Mouse (Mus musculus): ENCODE data around the gene Ppp5c.

Ppp5c gene

GRCm38 (mm10) chr7:17011909-17012590 lies 15.7 kb downstream of the Ppp5c start:
- peak; percentile 58 for DNase-seq

- no peak for DNase-seq
Observed at GRCm38 (mm10) chr7:17010010-17010347, 17.7 kb downstream of the Ppp5c start.

DNA sequence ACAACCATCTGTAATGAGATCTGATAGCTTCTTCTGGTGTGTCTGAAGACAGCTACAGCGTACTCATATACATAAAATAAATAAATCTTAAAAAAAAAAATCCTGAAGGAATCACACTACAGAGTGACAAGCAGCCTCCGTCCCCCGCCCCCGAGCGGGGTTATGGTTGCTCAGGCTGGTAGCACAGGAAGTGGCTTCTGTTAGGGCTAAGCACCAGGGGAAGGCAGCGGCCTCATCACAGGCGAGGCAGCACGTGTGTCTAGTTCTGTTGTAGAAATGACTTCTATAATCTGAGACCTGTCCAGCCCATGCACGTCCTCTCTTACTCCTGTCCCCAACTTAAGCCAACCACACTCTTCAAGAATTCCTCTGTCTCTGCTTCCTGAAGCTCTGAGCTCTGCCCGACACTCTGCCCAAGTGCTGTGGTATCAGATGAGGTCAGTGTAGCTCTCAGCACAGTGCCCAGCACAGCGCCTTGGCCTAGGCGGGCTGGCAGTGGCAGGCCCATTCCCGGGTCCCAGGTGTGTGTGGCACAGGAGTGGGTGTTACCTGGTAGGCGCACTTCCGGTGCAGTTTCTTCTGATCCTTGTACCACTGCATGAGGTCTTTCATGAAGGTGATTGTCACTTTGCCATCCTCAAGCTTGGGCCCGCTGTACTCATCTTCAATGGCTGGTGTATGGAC lies 18.3 kb downstream of the Ppp5c start:
- DNase-seq: no peak

DNA sequence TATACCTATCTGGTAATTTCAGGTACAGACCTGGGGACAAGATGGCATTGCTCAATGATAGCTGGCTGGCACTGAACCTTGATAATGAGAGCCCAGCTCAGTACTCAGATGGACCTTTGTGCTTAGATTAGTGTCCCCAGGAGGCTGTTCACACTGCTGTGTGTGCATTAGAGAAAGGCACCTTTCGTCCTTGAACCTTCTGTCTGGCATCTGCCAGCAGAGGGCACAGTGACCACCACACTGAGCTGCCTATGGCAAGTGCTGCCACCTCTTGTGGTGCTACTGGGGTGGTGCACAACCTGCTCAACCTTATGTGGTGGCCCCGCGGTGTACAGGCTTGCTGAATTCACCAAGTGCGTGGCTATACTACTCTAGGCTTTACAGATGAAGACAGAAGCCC lies 20.4 kb downstream of the Ppp5c start:
- no peak for DNase-seq

- DNase-seq: peak; percentile 48
Observed at GRCm38 (mm10) chr7:17004716-17005115, 23.0 kb downstream of the Ppp5c start.

GRCm38 (mm10) chr7:17003230-17003960 lies 24.3 kb downstream of the Ppp5c start:
- peak; percentile 77 for DNase-seq

DNA sequence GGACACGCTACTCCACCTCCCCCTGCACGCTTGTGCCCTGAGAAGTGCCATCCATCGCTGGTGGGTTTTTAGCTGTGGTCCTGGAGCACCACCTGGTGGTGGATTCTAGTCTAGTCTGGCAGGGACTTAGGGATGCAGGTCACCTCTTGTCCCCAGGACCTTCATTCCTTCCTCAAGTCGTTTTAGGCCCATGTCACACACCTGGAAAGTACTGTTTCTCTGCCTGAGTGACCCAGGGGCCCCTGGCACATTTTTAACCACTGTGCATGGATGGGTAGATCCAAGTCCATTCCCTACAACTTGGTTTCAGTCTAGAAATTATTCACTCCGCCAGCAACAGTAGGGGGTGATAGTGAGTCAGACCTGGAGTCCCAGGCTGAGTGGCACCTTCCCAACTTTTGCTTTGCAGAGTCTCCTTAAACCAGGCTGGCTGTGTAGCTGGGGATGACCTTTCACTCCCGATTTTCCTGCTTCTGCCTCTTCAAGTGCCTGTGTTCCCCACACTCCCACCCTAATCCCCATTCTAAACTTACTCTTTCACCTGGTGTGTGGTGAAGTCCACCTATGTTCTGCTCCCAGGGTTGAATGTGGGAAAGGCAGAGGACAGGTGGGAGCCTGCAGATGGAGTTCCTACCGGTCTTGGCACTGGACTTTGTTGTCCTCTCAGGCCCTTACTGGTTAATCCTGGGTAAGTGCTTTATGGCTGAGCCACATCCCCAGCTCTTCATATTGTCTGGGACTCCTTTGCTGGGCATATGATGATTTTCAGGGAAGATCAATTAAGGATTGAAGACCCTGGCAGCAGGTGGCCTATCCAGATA lies 25.1 kb downstream of the Ppp5c start:
- peak; percentile 90 for DNase-seq

DNA sequence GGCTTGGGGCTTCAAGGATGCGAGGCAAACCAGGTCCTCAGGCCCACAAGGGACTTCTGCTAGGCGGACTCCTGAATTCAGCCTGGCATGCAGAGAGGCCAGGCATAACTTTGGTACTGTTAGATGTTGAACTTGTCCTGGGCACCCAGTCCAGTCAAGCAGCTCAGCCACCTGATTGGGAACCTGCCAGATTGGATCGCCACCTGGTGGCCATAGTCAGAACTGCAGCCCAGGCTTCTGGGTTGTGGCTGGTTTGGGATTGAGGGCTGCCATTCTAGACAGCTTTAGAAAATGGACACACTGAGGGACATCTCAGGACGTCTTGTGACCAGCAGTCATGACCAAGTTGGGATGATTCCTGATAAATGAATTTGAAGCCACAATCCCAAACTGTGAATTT lies 28.1 kb downstream of the Ppp5c start:
- peak; percentile 95 for DNase-seq

DNA sequence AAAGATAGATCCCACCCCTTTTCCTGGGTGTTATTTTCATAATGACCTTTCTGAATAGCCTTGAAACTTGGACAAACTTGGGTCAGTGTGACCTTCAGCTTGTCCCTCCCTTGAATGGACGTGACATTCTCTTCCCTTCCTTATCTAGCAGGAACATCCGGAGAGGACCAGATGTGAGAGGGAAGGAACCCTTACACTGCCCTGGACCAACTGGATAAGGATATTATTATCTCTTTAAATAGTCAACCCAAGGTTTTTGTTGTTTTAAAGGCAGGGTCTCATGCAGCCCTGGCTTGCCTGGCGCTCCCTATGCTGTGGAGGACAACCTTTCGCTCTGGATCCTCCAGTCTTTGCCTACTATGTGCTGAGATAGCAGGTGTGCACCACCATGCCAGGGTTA lies 28.5 kb downstream of the Ppp5c start:
- DNase-seq: no peak

DNA sequence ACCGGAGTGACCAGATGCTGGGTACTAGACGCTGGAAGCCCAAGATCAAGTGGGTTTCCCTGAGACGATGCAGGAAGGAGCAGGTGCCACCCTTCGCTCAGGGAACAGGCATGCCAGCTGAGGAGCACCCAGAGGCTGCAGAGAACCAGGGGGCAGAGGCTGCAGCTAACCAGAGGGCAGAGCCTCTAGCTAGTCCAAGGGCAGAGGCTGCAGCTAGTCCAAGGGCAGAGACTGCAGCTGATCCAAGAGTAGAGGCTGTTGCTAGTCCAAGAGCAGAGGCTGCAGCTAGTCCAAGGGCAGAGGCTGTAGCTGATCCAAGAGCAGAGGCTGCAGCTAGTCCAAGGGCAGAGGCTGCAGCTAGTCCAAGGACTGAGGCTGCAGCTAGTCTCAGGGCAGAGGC lies 32.4 kb downstream of the Ppp5c start:
- no peak for DNase-seq

DNA sequence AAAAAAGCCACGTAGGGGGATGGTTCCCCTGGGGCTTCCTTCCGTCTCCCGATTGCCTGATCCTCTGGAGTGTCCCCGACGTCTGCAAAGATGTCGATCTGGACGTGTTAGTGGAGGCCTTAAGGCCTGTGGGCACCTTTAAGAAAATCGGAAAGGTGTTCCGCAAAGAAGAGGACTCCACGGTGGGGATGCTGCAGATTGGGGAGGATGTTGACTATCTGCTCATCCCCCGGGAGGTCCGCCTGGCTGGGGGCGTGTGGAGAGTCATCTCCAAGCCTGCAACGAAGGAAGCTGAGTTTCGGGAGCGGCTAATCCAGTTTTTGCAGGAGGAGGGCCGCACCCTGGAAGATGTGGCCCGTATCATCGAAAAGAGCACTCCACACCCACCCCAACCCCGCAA lies 33.3 kb downstream of the Ppp5c start:
- no peak for DNase-seq

DNA sequence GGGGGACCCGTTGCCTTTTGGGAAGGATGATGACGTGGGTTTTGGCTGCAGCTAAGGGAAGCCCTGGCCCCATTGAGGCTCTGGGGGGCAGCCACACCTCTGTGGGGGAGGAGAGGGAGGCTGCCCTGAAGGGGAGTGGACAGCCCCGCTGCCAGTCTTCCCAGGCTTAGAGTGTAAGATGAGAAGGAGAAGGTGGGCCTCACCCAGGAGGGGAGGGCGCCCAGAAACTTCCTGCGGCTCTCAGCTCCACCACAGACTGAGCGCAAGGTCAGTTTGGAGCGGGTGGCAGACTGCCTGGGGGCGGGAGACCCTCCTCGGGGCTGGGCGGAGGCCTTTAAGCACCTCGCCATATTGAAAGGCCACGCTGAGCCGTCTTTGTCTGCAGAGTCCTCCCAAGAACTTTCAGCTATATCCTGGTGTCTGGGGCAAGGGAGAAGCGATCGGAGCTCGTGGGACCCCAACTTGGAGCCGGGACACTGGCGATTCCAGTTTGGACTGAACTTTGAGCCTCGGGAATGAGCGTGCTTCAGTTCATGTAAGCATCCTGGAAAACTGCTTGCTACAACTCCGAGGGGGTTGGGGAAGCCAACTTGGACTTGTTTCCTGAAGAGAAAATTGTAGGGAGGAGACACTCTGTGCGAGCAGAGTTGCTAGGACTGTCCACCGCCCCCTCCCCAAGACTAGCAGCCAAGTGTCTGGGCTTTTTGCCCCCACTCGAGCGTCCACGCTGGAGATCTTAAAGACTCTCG lies 33.9 kb downstream of the Ppp5c start:
- no peak for DNase-seq

DNA sequence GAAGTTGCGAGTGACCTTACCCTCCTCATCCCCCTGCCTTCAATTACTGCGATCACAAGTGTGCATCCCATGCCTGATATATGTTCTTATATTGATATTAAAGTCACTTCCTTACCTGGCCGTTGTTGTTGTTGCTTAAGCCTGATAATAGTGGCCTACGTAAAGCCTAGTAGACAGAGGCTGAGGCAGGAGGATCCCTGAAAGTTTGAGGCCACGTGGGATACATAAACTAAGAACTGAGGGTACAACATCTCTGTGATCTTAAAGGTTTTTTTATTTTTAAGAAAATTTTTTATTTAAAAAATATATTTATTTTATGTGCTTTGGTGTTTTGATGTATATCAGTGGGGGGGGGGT lies 35.3 kb downstream of the Ppp5c start, which contains the start of gene Ccdc8:
Gene Ccdc8 (plus strand): TSS at position 258 of the 357 bp plus-strand sequence.
- no peak for DNase-seq

DNA sequence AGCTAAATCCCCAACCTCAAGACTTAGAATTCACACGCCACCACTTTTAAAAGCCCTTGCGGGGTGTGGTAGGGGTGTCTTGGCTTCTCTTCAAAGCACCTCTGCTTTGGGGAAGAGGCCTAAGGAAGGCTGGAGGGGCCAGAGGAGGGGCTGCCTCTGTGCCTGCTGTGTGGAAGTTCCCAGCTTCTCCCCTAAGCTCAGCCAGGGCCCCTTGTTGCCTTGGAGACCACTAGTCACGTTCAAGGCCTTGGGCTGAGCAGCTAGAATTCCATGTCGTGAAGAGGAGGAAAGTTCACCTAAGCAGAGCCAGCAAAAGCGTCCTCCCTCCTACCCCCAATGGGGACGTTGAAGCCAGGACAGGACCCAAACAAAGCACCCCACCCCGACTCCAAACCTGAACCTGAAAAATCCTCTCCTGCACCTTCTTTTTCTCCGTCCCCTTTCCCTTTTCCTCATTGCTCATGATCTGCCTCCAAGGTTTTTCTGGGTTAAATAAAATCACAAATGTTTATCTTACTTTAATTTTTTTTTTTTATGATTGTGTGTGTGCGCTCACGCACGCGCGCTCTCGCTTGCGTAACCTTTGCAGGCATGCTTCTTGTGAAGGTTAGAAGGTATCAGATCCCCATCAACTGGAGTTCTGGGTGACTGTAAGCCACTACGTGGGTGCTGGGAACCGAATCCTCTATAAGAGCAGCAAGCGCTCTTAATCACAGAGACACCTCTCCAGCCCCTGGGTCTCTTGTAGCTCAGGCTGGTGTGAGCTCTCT lies 35.9 kb downstream of the Ppp5c start:
- no peak for DNase-seq

- no peak for DNase-seq
Observed at GRCm38 (mm10) chr7:16990006-16990744, 37.5 kb downstream of the Ppp5c start.

DNA sequence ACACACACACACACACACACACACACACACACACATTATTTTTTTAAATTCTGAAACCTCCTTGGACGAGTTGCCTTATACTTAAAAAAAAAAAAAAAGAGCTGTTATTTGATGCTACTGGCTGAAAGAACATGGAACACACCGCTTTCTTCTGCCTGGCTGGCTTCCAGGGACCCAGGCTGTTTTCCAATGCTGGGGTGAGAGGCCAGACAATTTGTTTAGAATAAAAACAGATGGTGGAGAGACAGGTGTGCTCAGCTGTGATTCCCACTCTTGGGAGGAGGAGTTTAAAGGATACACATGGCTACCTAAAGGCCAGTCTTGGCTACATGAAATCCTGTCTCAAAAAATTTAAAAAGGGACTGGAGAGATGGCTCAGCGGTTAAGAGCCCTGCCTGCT lies 39.3 kb downstream of the Ppp5c start:
- no peak for DNase-seq

DNA sequence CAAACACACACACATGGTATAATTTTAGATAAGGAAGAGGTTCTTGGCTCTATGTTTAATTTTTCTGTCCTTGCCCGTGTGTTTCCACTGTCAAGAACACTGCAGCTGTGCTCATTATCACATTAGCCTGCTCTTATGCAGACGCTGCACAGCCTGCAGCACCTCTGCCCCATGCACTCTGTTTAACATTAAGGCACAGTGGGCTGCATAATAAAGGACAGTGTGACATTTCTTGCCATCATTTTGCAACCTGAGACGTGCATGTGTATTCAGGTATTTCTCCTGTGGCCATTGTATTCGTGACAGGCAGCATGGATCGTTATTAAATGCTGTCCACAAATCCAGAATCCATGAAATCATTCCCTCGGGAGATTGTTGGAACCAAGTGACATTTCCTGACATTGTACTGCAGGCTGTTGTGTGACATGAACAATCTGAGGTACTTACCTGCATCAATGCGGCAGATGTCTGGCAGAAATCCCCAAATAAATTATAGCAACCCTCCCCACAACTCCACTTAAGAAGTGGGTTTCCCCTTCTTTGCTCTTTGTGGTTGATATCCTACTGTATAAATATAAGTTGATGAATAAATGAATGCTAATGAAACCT lies 40.1 kb downstream of the Ppp5c start:
- DNase-seq: no peak

DNA sequence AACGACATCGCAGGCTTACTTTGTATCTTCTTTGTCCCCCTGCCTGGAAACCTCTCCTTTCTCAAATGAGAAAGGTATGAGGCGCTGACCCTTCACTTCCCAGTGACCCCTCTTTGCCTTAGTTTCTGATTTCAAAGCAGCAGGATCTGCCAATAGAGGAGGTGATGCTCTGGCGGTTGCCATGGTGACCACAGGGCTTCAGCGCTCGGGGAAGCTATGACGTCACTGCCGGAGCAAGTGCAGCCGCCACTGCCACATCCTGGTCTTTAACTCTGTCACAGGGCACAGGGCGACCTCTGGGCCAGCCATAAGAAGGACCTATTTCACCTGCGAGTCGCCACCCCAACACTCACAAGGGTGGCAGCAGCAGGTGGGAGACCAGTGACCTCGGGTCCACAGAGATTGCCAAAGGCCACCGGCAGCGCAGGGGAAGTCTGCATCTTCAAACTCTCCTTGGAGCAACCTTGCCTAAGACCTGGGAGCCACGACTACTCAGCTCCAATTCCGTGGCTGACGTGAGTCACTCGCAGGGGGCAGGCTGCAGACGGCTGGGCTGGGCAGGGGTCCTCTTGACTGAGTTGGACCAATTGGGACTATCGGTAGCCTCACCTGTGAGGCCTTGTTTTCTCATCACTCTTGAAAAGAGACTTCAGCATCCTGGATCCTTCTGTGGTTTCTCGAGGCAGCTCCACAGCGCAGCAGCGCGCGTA lies 44.7 kb downstream of the Ppp5c start, which contains the start of gene Gm42372:
Gene Gm42372 (plus strand): TSS at position 228 of the 710 bp plus-strand sequence.
- DNase-seq: peak; percentile 86

GRCm38 (mm10) chr7:16980348-16980747 lies 47.4 kb downstream of the Ppp5c start:
- DNase-seq: no peak

DNA sequence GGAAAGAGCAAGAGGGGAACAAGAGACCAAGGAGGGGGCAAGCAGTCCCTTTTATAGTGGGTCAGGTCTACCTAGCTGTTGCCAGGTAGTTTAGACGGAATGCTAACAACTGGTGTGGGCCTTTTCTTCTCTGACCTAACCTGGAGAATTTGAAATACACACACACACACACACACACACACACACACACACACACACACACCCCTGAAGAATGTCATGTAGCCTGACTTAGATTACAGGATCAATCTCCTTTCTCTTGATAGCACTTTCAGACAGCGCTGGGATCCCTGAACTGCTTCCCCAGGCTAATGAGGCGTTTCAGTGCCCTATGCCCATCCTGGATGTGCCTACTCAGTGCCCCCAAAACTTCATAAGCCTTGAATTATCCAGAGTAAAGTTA lies 49.1 kb downstream of the Ppp5c start:
- no peak for DNase-seq
